Mouse (Mus musculus) pancreas, adult 10 weeks (tissue): ENCODE measurements around the gene Asb15. TPM values are rescaled to one million over a fixed set of nuclear protein-coding genes. Genes with fewer than 3 reads are reported as not detected.

ENCODE experiments used
- polyA plus RNA-seq: library from polyadenylated mRNA; stranded (reverse); fragments of 350-450 nt; fragmentation: Illumina TruSeq; extraction: RNeasy Lipid Tissue Mini Kit (QIAGEN cat#74804); gene quantifications from one replicate; pipeline ENCODE4 v1.2.3, GENCODE M21; 2015; ENCODE audit warnings: low read depth, low replicate concordance; ENCODE audit not compliant: insufficient read depth

The Asb15 gene
- polyA plus RNA-seq, result not detected

GRCm38 (mm10) chr6:24528064-24528243, at the start of gene Asb15:
Asb15 (plus strand) TSS chr6:24528144.

GRCm38 (mm10) chr6:24514552-24515284, 13.2 kb upstream of the Asb15 start, which contains the start of gene Iqub:
Iqub (minus strand) TSS chr6:24515067.

GRCm38 (mm10) chr6:24527155-24528063, 535 bp upstream of the Asb15 start, which contains the start of gene Ndufa5:
Ndufa5 (minus strand) TSS chr6:24528013.

GRCm38 (mm10) chr6:24597500-24597899, 69.6 kb downstream of the Asb15 start, which contains the start of gene Lmod2:
Lmod2 (plus strand) TSS chr6:24597762.

Other genes with a start within 250 kb of the Asb15 start
- gene Iqub, start 13.1 kb upstream of the Asb15 start, polyA plus RNA-seq, result not detected
- gene Ndufa5, start 131 bp upstream of the Asb15 start, polyA plus RNA-seq, result 53.1 TPM
- gene Lmod2, start 69.6 kb downstream of the Asb15 start, polyA plus RNA-seq, result not detected
- gene Wasl, start 136.9 kb downstream of the Asb15 start, polyA plus RNA-seq, result 8.1 TPM
- not detected for gene Hyal6, start 205.1 kb downstream of the Asb15 start, polyA plus RNA-seq
- gene Hyal4, start 220.2 kb downstream of the Asb15 start, polyA plus RNA-seq, result not detected